Mouse (Mus musculus) brain, embryonic 14.5 days (tissue): ENCODE measurements around the gene Tmem184b.

Experiments used
- CTCF ChIP-seq: fragments of 200-500 bp; IDR thresholded peaks from 2 replicates; pipeline ENCODE4 v1.5.1; 2012; ENCODE audit warnings: inconsistent platforms, mild to moderate bottlenecking, moderate library complexity, borderline replicate concordance; ENCODE audit not compliant: insufficient read depth, insufficient read length; ENCODE audit errors: extremely low read depth
- POLR2A ChIP-seq: fragments of 200-500 bp; IDR thresholded peaks from 2 replicates; pipeline ENCODE4 v1.6.1; 2012; ENCODE audit warnings: mild to moderate bottlenecking, inconsistent platforms, borderline replicate concordance; ENCODE audit not compliant: poor library complexity, insufficient read depth, insufficient read length, severe bottlenecking; ENCODE audit errors: extremely low read depth

GRCm38 (mm10) chr15:79418677-79419076 lies 15.3 kb upstream of the Tmem184b start:
- no peak for TF ChIP-seq CTCF
- TF ChIP-seq POLR2A: no peak
